Mouse (Mus musculus) neural tube, embryonic 11.5 days (tissue): Measurements from ENCODE around the gene Erbin. TPM values are rescaled to one million over a fixed set of nuclear protein-coding genes. Genes with fewer than 3 reads are reported as not detected.

Experiments
- ATAC-seq: fragments of 200-750 bp; cut with Nextera tagmentation; 2 replicates; pipeline ENCODE4 v1.8.0; 2017; ENCODE audit warnings: moderate number of reproducible peaks, mild to moderate bottlenecking, moderate TSS enrichment, moderate library complexity; ENCODE audit not compliant: insufficient read depth, low FRiP score, low TSS enrichment
- DNase-seq: peaks from one replicate; pipeline ENCODE4 v3.0.0-alpha.2; 2015; ENCODE audit warnings: low spot score
- H3K27ac ChIP-seq: fragments of 300-500 bp; sonication (generic); 2 replicates; pipeline ENCODE4 v1.5.1; 2014; ENCODE audit warnings: low read depth, mild to moderate bottlenecking, low read length
- H3K27me3 ChIP-seq: fragments of 300-500 bp; sonication (generic); 2 replicates; pipeline ENCODE4 v1.6.1; 2014; ENCODE audit warnings: mild to moderate bottlenecking, low read length, mixed read lengths; ENCODE audit not compliant: control insufficient read depth, insufficient read depth
- H3K36me3 ChIP-seq: fragments of 300-500 bp; sonication (generic); 2 replicates; pipeline ENCODE4 v1.6.1; 2014; ENCODE audit warnings: mild to moderate bottlenecking, low read length, moderate library complexity, mixed read lengths; ENCODE audit not compliant: control insufficient read depth, insufficient read depth
- H3K4me1 ChIP-seq: fragments of 300-500 bp; sonication (generic); 2 replicates; pipeline ENCODE4 v1.6.1; 2014; ENCODE audit warnings: low read length, mixed read lengths; ENCODE audit not compliant: control insufficient read depth, insufficient read depth
- H3K4me2 ChIP-seq: fragments of 300-500 bp; sonication (generic); 2 replicates; pipeline ENCODE4 v1.6.1; 2014; ENCODE audit warnings: low read depth, mild to moderate bottlenecking, moderate library complexity
- H3K4me3 ChIP-seq: fragments of 300-500 bp; sonication (generic); 2 replicates; pipeline ENCODE4 v1.5.1; 2014; ENCODE audit warnings: low read depth, low read length
- H3K9ac ChIP-seq: fragments of 300-500 bp; sonication (generic); 2 replicates; pipeline ENCODE4 v1.6.1; 2014; ENCODE audit warnings: mild to moderate bottlenecking, low read length
- H3K9me3 ChIP-seq: fragments of 300-500 bp; sonication (generic); 2 replicates; pipeline ENCODE4 v1.6.1; 2016; ENCODE audit warnings: low read length; ENCODE audit not compliant: control insufficient read depth
- WGBS: fragments of 180-500 bp; shearing (Covaris S2); extraction: QIAGEN DNeasy Blood & Tissue Kit; methylation state at CpG from one replicate; pipeline ENCODE4 v1.1.7; 2014; 5-methylcytosine and 5-hydroxymethylcytosine counted together
- polyA plus RNA-seq: library from polyadenylated mRNA; unstranded; fragments of >200 nt; fragmentation: Nextera tagmentation; extraction: Ambion mirVana; gene quantifications from 2 replicates; pipeline ENCODE4 v1.2.1, GENCODE M21; 2014

Erbin gene
- polyA plus RNA-seq, 1 experiment from 2014 or later, result 25.6 TPM

- H3K4me2 ChIP-seq, result peak overlapping the region; percentile 81
- no peaks in the 10 kb centered on the region for H3K36me3 ChIP-seq
- ATAC-seq (no peak), DNase-seq (no peak)
- H3K4me3 ChIP-seq, result peak overlapping the region; percentile 92
- no peaks in the 10 kb centered on the region for H3K27me3 ChIP-seq
- H3K4me1 ChIP-seq, result peaks cover 15% of the 10 kb centered on the region
- H3K9me3 ChIP-seq, result no peaks in the 10 kb centered on the region
- H3K27ac ChIP-seq, result peak overlapping the region; percentile 100
- 0% methylated on average over 14 of the region's 20 CpGs for WGBS
- peak overlapping the region; percentile 99 for H3K9ac ChIP-seq
Observed at GRCm38 (mm10) chr13:103919956-103920260, 406 bp downstream of the Erbin start.

GRCm38 (mm10) chr13:103919234-103919955 lies 919 bp downstream of the Erbin start:
- Histone ChIP-seq H3K4me2 (peak overlapping the region; percentile 81), H3K9ac (peak overlapping the region; percentile 99), H3K4me1 (peaks cover 15% of the 10 kb centered on the region), H3K9me3 (no peaks in the 10 kb centered on the region), H3K27ac (peak overlapping the region; percentile 100), H3K4me3 (peak overlapping the region; percentile 92), H3K27me3 (no peaks in the 10 kb centered on the region), H3K36me3 (no peaks in the 10 kb centered on the region)
- ATAC-seq, result no peak
- WGBS, result under 1% methylated on average over 32 of the region's 32 CpGs
- peak; percentile 22 for DNase-seq

- Histone ChIP-seq H3K27me3 (no peaks in the 10 kb centered on the region), H3K4me3 (peak overlapping the region; percentile 92), H3K9ac (no peak overlapping the region), H3K4me1 (peaks cover 15% of the 10 kb centered on the region), H3K4me2 (peak overlapping the region; percentile 81), H3K36me3 (no peaks in the 10 kb centered on the region), H3K9me3 (no peaks in the 10 kb centered on the region), H3K27ac (no peak overlapping the region)
- ATAC-seq (no peak), DNase-seq (no peak)
- 26% methylated on average over 3 of the region's 3 CpGs for WGBS
Observed at GRCm38 (mm10) chr13:103918432-103918831, 1.9 kb downstream of the Erbin start.

DNA sequence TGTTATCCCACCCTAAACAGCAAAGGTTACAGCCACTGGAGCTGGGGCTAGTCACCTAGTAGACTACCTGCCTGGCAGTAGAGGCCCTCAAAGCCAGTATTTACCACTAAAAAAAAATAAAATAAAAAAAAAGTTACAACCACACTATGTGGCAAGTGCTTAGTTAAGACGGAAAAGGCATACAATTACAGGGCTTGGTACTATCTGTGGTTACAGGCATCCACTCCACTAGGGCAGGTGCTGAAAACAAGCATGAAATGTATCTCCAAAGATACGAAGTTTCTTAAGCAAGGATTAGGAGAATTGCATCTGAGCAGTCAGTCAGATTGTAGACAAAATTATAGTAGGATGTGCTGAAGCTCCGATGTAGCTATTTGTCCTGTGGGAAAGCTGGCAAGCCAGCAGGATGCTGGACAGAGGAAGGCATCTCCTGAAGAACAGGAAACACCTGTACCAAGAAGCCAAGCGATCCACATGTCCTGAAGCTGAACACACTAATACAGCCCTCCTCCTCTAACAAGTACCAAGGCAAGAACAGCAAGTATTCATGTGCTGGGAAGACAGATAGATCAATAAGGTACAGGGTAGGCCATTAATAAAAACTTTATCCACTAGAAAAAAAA lies 6.1 kb downstream of the Erbin start:
- H3K36me3 ChIP-seq, result no peaks in the 10 kb centered on the region
- peaks cover 5% of the 10 kb centered on the region; the same call in 1 of the 2 replicates for H3K4me1 ChIP-seq
- H3K4me3 ChIP-seq, result no peak overlapping the region
- no peaks in the 10 kb centered on the region for H3K9me3 ChIP-seq
- 88% methylated on average over 4 of the region's 4 CpGs for WGBS
- no peak overlapping the region for H3K9ac ChIP-seq
- no peaks in the 10 kb centered on the region for H3K27me3 ChIP-seq
- no peak overlapping the region for H3K27ac ChIP-seq
- no peak overlapping the region for H3K4me2 ChIP-seq
- DNase-seq (no peak), ATAC-seq (no peak)

GRCm38 (mm10) chr13:103912351-103912750 lies 8.0 kb downstream of the Erbin start:
- no peak overlapping the region for H3K27ac ChIP-seq
- H3K27me3 ChIP-seq, result no peaks in the 10 kb centered on the region
- H3K4me3 ChIP-seq, result no peak overlapping the region
- no peak for DNase-seq
- no peaks in the 10 kb centered on the region for H3K36me3 ChIP-seq
- WGBS, result 82% methylated on average over 3 of the region's 3 CpGs
- H3K4me1 ChIP-seq, result no peaks in the 10 kb centered on the region
- no peak overlapping the region for H3K9ac ChIP-seq
- ATAC-seq, result no peak
- H3K4me2 ChIP-seq, result no peak overlapping the region
- no peaks in the 10 kb centered on the region for H3K9me3 ChIP-seq

- ATAC-seq (no peak), DNase-seq (no peak)
- no peaks in the 10 kb centered on the region for H3K9me3 ChIP-seq
- no peaks in the 10 kb centered on the region for H3K36me3 ChIP-seq
- no peak overlapping the region for H3K9ac ChIP-seq
- no peaks in the 10 kb centered on the region for H3K27me3 ChIP-seq
- H3K27ac ChIP-seq, result no peak overlapping the region
- WGBS, result 98% methylated on average over 1 of the region's 1 CpGs
- no peak overlapping the region for H3K4me3 ChIP-seq
- no peak overlapping the region for H3K4me2 ChIP-seq
- H3K4me1 ChIP-seq, result no peaks in the 10 kb centered on the region
Observed at GRCm38 (mm10) chr13:103910598-103910997, 9.7 kb downstream of the Erbin start.

- no peaks in the 10 kb centered on the region for H3K4me1 ChIP-seq
- no peak overlapping the region for H3K4me2 ChIP-seq
- H3K4me3 ChIP-seq, result no peak overlapping the region
- no peak overlapping the region for H3K27ac ChIP-seq
- no peaks in the 10 kb centered on the region for H3K36me3 ChIP-seq
- ATAC-seq (no peak), DNase-seq (no peak)
- no peaks in the 10 kb centered on the region for H3K27me3 ChIP-seq
- no peak overlapping the region for H3K9ac ChIP-seq
- H3K9me3 ChIP-seq, result no peaks in the 10 kb centered on the region
- WGBS, result 80% methylated on average over 3 of the region's 3 CpGs
Observed at GRCm38 (mm10) chr13:103909894-103910293, 10.4 kb downstream of the Erbin start.

DNA sequence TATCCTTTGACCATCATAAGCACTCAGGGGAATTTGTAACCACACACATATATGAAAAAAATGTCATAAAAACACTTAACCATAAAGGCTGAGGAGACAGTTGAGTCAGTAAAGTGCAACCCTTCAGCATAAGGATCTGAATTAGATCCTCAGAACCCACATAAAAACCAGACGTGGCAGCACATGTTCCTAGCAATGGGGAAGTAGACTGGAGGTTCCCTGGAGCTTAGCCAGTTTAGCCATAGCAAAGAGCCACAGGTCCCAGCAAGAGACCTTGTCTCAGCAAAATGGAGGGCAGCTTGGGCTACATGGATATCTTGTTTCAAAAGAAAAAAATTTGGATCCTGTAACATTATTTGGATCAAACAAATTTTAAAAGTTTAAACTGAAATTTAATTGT lies 20.3 kb downstream of the Erbin start:
- Histone ChIP-seq H3K9ac (no peak overlapping the region), H3K27me3 (no peaks in the 10 kb centered on the region), H3K9me3 (no peaks in the 10 kb centered on the region), H3K4me2 (no peak overlapping the region), H3K27ac (no peak overlapping the region), H3K4me1 (no peaks in the 10 kb centered on the region), H3K4me3 (no peak overlapping the region), H3K36me3 (no peaks in the 10 kb centered on the region)
- ATAC-seq (no peak), DNase-seq (no peak)
- 95% methylated on average over 1 of the region's 1 CpGs for WGBS

GRCm38 (mm10) chr13:103897606-103898005 lies 22.7 kb downstream of the Erbin start:
- Histone ChIP-seq H3K4me1 (no peaks in the 10 kb centered on the region), H3K4me3 (no peak overlapping the region), H3K9ac (no peak overlapping the region), H3K27ac (no peak overlapping the region), H3K36me3 (no peaks in the 10 kb centered on the region), H3K9me3 (no peaks in the 10 kb centered on the region), H3K27me3 (no peaks in the 10 kb centered on the region), H3K4me2 (no peak overlapping the region)
- WGBS, result 94% methylated on average over 4 of the region's 4 CpGs
- DNase-seq, result no peak
- no peak for ATAC-seq
